Mouse (Mus musculus): ENCODE measurements around the gene Cyp2j13.
A peak's percentile ranks its signal among the peaks of the same experiment; 100 is the strongest.
"Not testable (repeated sequence)": the region's sequence is repeated elsewhere in the genome, so short reads cannot be mapped to it uniquely, and the experiment has no call there.

The Cyp2j13 gene

DNA sequence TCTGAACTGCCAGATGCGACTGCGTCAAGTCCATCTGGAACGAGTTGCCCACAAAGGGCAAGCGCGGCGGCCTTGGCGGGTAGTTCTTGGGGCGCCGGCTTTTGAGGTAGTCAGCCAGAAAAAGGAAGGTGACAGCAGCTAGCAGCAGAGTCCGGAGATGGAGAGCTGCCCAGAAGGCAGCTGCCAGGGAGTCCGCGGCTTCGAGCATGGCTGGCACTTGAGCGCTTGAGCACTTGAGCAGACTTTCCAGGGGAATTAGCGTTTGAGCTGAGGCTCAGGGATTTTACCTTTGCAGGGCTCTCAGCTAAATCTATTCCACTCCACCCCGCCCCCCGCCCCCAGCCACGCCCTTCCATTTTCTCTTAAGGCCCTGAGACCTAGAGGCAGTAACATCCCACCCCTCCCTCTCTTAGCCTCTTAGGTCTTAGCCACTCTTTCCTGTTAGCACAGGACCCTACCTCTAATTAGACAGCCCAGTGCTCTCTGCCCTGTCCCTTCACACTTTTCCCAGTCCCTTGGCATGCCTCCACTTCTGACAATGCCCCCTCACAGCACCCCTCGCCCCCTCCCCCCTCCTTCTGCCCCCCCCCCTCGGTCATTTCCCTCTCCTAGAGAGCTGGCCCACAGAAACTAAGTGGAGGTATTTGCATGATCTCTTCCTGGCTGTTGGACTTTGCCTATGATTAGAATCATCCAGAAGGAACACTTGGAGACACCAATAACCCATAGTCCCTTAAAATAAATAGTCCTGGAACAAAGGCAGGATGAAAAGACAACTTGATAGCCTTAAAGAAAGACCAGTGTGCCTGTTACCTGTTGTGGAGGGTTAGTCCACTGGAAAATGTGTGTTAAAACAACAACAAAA is at the start of gene Cyp2j13:
TSS of gene Cyp2j13 (minus strand) at position 286 of the 865 bp plus-strand sequence.
- no peak for DNase-seq (ENCODE audit: low read depth)

DNA sequence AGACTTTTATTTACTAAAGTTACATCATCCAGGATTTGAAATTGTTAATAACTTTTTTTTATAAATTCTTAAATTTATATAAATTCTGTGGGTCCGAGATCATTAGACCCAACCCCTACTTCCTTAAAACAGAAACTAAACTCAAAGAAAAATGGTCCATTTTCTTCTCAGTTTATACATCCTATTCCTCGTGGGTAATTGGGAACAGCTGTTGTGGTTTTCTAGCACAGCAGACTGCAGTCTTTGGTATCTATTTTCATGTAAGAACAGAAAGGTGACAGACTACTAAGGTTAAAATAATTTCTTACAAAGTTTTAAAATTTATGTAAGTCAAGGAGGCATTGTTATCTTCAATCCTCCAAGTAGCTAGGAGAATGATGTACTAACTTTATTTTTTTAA is 19.5 kb upstream of the Cyp2j13 start:
- no peak for DNase-seq (ENCODE audit: low read depth)

DNA sequence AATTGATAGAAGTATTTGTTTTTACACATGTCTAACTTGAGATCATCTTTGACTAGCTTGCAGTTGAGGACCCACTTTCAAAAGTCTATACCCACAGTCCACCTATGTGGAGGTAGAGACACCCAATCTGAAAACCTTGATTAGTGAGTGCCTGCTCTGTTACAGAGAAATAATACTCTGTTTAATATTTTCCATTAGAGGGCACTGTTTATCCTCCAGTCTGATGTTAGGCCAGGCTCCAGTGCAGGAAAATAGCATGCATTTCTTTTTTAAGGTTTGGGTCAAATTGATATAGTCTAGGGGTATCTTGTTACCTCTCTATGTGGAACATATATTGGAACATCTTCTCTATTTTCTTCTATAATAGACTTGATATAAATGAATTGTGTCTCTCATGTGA is 14.5 kb upstream of the Cyp2j13 start:
- no peak for DNase-seq (ENCODE audit: low read depth)

DNA sequence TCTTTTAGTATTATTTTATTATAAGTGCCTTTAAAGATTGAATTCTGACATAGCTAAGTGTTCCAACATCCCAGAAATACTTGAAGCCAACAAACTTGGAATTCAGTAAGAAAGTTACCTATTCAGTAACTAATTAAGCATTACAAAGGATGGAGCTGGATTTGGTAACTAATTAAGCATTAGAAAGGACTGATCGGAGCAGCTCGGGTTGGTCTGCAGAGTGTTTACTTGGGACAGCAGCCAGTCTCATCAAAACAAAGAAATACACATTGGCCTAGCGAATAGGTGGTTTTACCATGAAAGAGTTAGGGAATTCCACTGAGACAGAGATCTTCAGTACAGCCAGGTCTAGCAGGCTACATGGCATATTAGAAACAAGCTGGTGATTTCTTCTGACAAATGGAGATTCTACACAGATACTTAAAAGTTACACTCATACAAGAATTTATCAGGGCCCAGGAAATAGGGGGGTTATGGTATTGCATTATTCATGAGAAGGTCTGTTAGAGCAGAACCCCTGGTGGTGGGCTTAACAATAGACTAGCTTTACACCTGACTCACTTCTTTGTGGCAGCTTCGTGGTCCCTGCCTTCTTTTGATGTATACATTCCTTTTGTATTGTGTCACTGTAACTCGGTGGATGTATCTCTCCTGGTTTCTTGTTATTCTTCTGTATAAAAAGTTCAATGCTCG is 12.2 kb upstream of the Cyp2j13 start:
- not testable (repeated sequence) for DNase-seq (ENCODE audit: low read depth)

GRCm38 (mm10) chr4:96078308-96078707 is 962 bp upstream of the Cyp2j13 start:
- no peak for DNase-seq (ENCODE audit: low read depth)

DNA sequence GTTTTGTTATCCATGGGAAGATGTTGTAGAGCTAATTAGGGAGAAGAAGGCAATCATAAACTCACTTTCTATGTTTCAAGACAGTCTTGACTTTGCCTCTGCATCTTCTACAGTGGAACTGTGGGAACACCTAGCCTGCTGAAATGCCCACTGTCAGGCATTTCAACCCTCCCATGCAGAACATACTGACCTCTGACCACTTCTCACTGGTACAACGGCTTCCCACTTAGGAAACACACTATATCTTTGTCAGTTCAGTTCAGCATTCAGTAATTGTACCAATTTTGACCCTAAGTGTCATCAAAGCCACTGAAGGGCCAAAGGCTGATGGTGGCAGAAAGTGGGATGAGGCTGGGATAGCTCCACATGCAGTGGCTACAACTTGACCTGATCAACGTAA is 15.3 kb downstream of the Cyp2j13 start:
- DNase-seq (ENCODE audit: low read depth) = no peak

- DNase-seq (ENCODE audit: low read depth) = no peak
Observed at GRCm38 (mm10) chr4:96060106-96060505, 17.2 kb downstream of the Cyp2j13 start.

- DNase-seq (ENCODE audit: low read depth) = no peak
Observed at GRCm38 (mm10) chr4:96028412-96028811, 48.9 kb downstream of the Cyp2j13 start.

DNA sequence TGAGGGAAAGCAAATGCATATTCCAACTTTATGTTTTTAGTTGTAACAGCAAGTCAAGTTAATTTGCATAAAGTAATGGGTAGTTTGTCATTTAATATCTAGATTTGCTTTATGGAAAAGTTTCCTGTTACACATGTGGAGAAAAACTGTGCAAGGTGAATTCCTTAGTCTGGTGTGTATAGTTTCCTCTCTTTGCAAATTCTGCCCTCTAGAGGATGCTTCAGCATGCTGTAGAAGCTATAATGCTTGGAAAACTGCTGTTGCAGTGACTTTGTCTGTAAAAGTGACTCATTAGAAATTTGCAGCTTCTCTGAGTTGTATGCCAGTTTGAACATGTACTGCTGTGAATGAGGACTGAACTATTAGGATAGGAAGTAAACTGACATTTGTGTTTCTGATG is 54.5 kb downstream of the Cyp2j13 start:
- peak; percentile 2 for DNase-seq (ENCODE audit: low read depth)

DNA sequence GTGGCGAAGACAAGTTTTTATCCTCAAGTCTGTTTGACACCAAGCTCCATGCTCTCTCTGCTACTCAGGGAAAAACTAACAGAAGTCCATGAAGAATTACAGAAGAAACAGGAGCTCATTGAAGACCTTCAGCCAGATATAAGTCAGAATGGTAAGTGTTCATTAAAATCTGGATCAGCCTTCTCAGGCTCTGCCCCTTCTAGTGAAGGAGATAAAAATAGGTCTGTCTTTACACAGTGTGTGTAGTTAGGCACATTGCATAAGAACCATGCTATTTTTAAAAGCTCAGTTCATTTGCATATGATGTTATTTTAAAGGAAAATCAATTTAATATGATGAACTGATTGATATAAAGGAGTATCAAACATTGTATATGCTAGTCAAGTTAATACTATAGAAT is 60.5 kb downstream of the Cyp2j13 start:
- DNase-seq (ENCODE audit: low read depth) = no peak

DNA sequence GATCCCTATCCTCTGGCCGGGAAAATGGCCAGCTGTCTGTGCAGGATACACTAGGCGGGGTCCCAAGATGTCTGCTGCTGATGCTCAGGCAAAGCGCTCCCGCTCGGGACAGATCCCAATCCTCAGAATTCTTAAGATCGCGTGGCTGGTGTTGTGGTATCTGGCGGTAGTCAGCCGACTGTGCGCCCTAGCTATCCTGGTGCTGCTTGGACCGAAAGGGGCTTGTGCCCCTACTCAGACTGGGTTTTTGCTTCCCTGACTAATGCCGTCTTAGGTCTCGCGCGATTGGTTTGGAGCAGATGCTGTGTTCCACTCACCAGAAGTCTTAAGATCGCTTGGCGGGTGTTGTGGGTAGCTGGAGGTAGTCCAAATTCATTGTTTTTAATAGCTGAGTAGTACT is 95.1 kb downstream of the Cyp2j13 start:
- DNase-seq (ENCODE audit: low read depth) = not testable (repeated sequence)
